Mouse (Mus musculus) heart, embryonic 16.5 days (tissue): ENCODE results near the gene Olfr453. TPM values are rescaled to one million over a fixed set of nuclear protein-coding genes. Genes with fewer than 3 reads are reported as not detected.

Source experiments
- ATAC-seq: fragments of 200-750 bp; cut with Nextera tagmentation; replicated peaks from 2 replicates; pipeline ENCODE4 v1.8.0; 2017; ENCODE audit warnings: moderate number of reproducible peaks; ENCODE audit not compliant: insufficient read depth, low FRiP score; ENCODE audit errors: extremely low read depth
- H3K27ac ChIP-seq: fragments of 300-500 bp; sonication (generic); 2 replicates; pipeline ENCODE4 v1.5.1; 2014; ENCODE audit warnings: mild to moderate bottlenecking, low read length, control low read depth, moderate library complexity
- H3K27me3 ChIP-seq: fragments of 300-500 bp; sonication (generic); 2 replicates; pipeline ENCODE4 v1.6.1; 2014; ENCODE audit warnings: low read length, mixed read lengths; ENCODE audit not compliant: control insufficient read depth, insufficient read depth
- H3K36me3 ChIP-seq: fragments of 300-500 bp; sonication (generic); 2 replicates; pipeline ENCODE4 v1.6.1; 2014; ENCODE audit not compliant: control insufficient read depth, insufficient read depth
- H3K4me1 ChIP-seq: fragments of 300-500 bp; sonication (generic); 2 replicates; pipeline ENCODE4 v1.6.1; 2014; ENCODE audit warnings: low read length, mixed read lengths; ENCODE audit not compliant: control insufficient read depth, insufficient read depth
- H3K4me2 ChIP-seq: fragments of 300-500 bp; sonication (generic); 2 replicates; pipeline ENCODE4 v1.6.1; 2014; ENCODE audit warnings: low read depth, mild to moderate bottlenecking, control low read depth, low read length
- H3K4me3 ChIP-seq: fragments of 300-500 bp; sonication (generic); 2 replicates; pipeline ENCODE4 v1.5.1; 2014; ENCODE audit warnings: mild to moderate bottlenecking, control low read depth, low read length
- H3K9ac ChIP-seq: fragments of 300-500 bp; sonication (generic); 2 replicates; pipeline ENCODE4 v1.6.1; 2014; ENCODE audit warnings: low read length, control low read depth
- H3K9me3 ChIP-seq: fragments of 300-500 bp; sonication (generic); replicated peaks from 2 replicates; pipeline ENCODE4 v1.6.1; 2016; ENCODE audit warnings: low read length; ENCODE audit not compliant: control insufficient read depth
- WGBS: fragments of 180-500 bp; shearing (Covaris S2); extraction: QIAGEN DNeasy Blood & Tissue Kit; methylation state at CpG from one replicate; pipeline ENCODE4 v1.1.7; 2014; 5-methylcytosine and 5-hydroxymethylcytosine counted together
- polyA plus RNA-seq: library from polyadenylated mRNA; unstranded; fragments of >200 nt; fragmentation: Nextera tagmentation; extraction: Ambion mirVana; gene quantifications from 2 replicates; pipeline ENCODE4 v1.2.1, GENCODE M21; 2015

The Olfr453 gene
- not detected in 2 replicates for polyA plus RNA-seq

- H3K4me2 ChIP-seq, result no peak within 1 kb of the TSS
- H3K9ac ChIP-seq, result no peak within 1 kb of the TSS
- H3K36me3 ChIP-seq, result no peaks in the 10 kb centered on the region
- WGBS, result 90% methylated on average over 1 of the region's 1 CpGs
- H3K4me1 ChIP-seq, result no peaks in the 10 kb centered on the region
- H3K4me3 ChIP-seq, result no peak within 1 kb of the TSS
- ATAC-seq, result no peak
- H3K27me3 ChIP-seq, result no peaks in the 10 kb centered on the region
- no peak within 1 kb of the TSS for H3K27ac ChIP-seq
- H3K9me3 ChIP-seq, result no peaks in the 10 kb centered on the region
Measured at GRCm38 (mm10) chr6:42739071-42739470, at the start of gene Olfr453. TSS of gene Olfr453 (plus strand) at chr6:42739371.

GRCm38 (mm10) chr6:42689761-42690160 is 49.4 kb upstream of the Olfr453 start:
- ATAC-seq, result no peak
- no peaks in the 10 kb centered on the region for H3K9me3 ChIP-seq
- no peaks in the 10 kb centered on the region for H3K27me3 ChIP-seq
- H3K4me3 ChIP-seq, result no peak overlapping the region
- H3K36me3 ChIP-seq, result peaks cover 17% of the 10 kb centered on the region
- H3K4me2 ChIP-seq, result no peak overlapping the region
- H3K27ac ChIP-seq, result no peak overlapping the region
- H3K9ac ChIP-seq, result no peak overlapping the region
- H3K4me1 ChIP-seq, result peaks cover 12% of the 10 kb centered on the region

- Histone ChIP-seq H3K4me2 (peak overlapping the region; percentile 79), H3K4me3 (peak overlapping the region; percentile 68), H3K4me1 (peaks cover 12% of the 10 kb centered on the region), H3K27me3 (no peaks in the 10 kb centered on the region), H3K27ac (peak overlapping the region; percentile 81), H3K9ac (peak overlapping the region; percentile 79), H3K9me3 (no peaks in the 10 kb centered on the region), H3K36me3 (no peaks in the 10 kb centered on the region; the same call in 1 of the 2 replicates)
- peak; percentile 89 for ATAC-seq
- WGBS, result 2% methylated on average over 9 of the region's 10 CpGs
Measured at GRCm38 (mm10) chr6:42692154-42692516, 47.0 kb upstream of the Olfr453 start.

GRCm38 (mm10) chr6:42692517-42693190 is 46.5 kb upstream of the Olfr453 start:
- WGBS, result under 1% methylated on average over 32 of the region's 32 CpGs
- ATAC-seq, result peak; percentile 90
- Histone ChIP-seq H3K27me3 (no peaks in the 10 kb centered on the region), H3K4me1 (peaks cover 12% of the 10 kb centered on the region), H3K4me2 (peak overlapping the region; percentile 79), H3K9me3 (no peaks in the 10 kb centered on the region), H3K27ac (peak overlapping the region; percentile 81), H3K36me3 (peaks cover under 1% of the 10 kb centered on the region), H3K4me3 (peak overlapping the region; percentile 68), H3K9ac (peak overlapping the region; percentile 79)

GRCm38 (mm10) chr6:42709291-42710211 is 29.6 kb upstream of the Olfr453 start, which contains the start of gene Tcaf1:
TSS of gene Tcaf1 (minus strand) at chr6:42710088.
- WGBS, result 3% methylated on average over 28 of the region's 28 CpGs
- peak; percentile 98 for ATAC-seq
- Histone ChIP-seq H3K36me3 (no peaks in the 10 kb centered on the region), H3K27me3 (no peaks in the 10 kb centered on the region), H3K4me2 (peak within 1 kb of the TSS; percentile 80), H3K4me1 (peaks cover 7% of the 10 kb centered on the region), H3K9me3 (no peaks in the 10 kb centered on the region), H3K9ac (peak within 1 kb of the TSS; percentile 90), H3K4me3 (peak within 1 kb of the TSS; percentile 87), H3K27ac (peak within 1 kb of the TSS; percentile 81)

GRCm38 (mm10) chr6:42714668-42715067 is 24.5 kb upstream of the Olfr453 start:
- H3K27me3 ChIP-seq, result no peaks in the 10 kb centered on the region
- H3K9ac ChIP-seq, result no peak overlapping the region
- H3K4me3 ChIP-seq, result no peak overlapping the region
- no peak overlapping the region for H3K27ac ChIP-seq
- 26% methylated on average over 8 of the region's 8 CpGs for WGBS
- no peaks in the 10 kb centered on the region for H3K9me3 ChIP-seq
- H3K36me3 ChIP-seq, result no peaks in the 10 kb centered on the region
- H3K4me1 ChIP-seq, result no peaks in the 10 kb centered on the region
- no peak for ATAC-seq
- H3K4me2 ChIP-seq, result no peak overlapping the region

- H3K27ac ChIP-seq, result no peak overlapping the region
- no peaks in the 10 kb centered on the region for H3K27me3 ChIP-seq
- no peak overlapping the region for H3K9ac ChIP-seq
- no peaks in the 10 kb centered on the region for H3K4me1 ChIP-seq
- H3K4me2 ChIP-seq, result no peak overlapping the region
- no peak for ATAC-seq
- no peaks in the 10 kb centered on the region for H3K36me3 ChIP-seq
- no peak overlapping the region for H3K4me3 ChIP-seq
- no peaks in the 10 kb centered on the region for H3K9me3 ChIP-seq
Measured at GRCm38 (mm10) chr6:42717973-42718372, 21.2 kb upstream of the Olfr453 start.

GRCm38 (mm10) chr6:42742303-42742702 is 3.1 kb downstream of the Olfr453 start:
- H3K4me1 ChIP-seq, result no peaks in the 10 kb centered on the region
- no peak overlapping the region for H3K4me3 ChIP-seq
- ATAC-seq, result no peak
- no peaks in the 10 kb centered on the region for H3K9me3 ChIP-seq
- H3K36me3 ChIP-seq, result no peaks in the 10 kb centered on the region
- no peak overlapping the region for H3K9ac ChIP-seq
- H3K27ac ChIP-seq, result no peak overlapping the region
- 57% methylated on average over 5 of the region's 5 CpGs for WGBS
- no peaks in the 10 kb centered on the region for H3K27me3 ChIP-seq
- H3K4me2 ChIP-seq, result no peak overlapping the region

- H3K27ac ChIP-seq, result no peak overlapping the region
- no peak for ATAC-seq
- H3K4me2 ChIP-seq, result no peak overlapping the region
- H3K4me3 ChIP-seq, result no peak overlapping the region
- H3K9me3 ChIP-seq, result no peaks in the 10 kb centered on the region
- H3K9ac ChIP-seq, result no peak overlapping the region
- no peaks in the 10 kb centered on the region for H3K36me3 ChIP-seq
- H3K4me1 ChIP-seq, result no peaks in the 10 kb centered on the region
- no peaks in the 10 kb centered on the region for H3K27me3 ChIP-seq
Measured at GRCm38 (mm10) chr6:42747846-42748245, 8.7 kb downstream of the Olfr453 start.
